Mouse (Mus musculus) neural tube, embryonic 14.5 days (tissue): ENCODE measurements around the gene Btnl2. TPM values are rescaled to one million over a fixed set of nuclear protein-coding genes. Genes with fewer than 3 reads are reported as not detected.

Experiments used
- ATAC-seq: fragments of 200-750 bp; cut with Nextera tagmentation; 2 replicates; pipeline ENCODE4 v1.8.0; 2017; ENCODE audit warnings: low read depth, mild to moderate bottlenecking, moderate TSS enrichment, moderate library complexity
- H3K27ac ChIP-seq: fragments of 300-500 bp; sonication (generic); 2 replicates; pipeline ENCODE4 v1.5.1; 2014; ENCODE audit warnings: low read depth, mild to moderate bottlenecking, control low read depth, low read length, moderate library complexity, mixed read lengths
- H3K27me3 ChIP-seq: fragments of 300-500 bp; sonication (generic); 2 replicates; pipeline ENCODE4 v1.6.1; 2014; ENCODE audit warnings: low read length; ENCODE audit not compliant: control insufficient read depth, insufficient read depth
- H3K36me3 ChIP-seq: fragments of 300-500 bp; sonication (generic); 2 replicates; pipeline ENCODE4 v1.6.1; 2014; ENCODE audit warnings: low read length, mixed read lengths; ENCODE audit not compliant: control insufficient read depth, insufficient read depth
- H3K4me1 ChIP-seq: fragments of 300-500 bp; sonication (generic); 2 replicates; pipeline ENCODE4 v1.6.1; 2014; ENCODE audit warnings: low read length; ENCODE audit not compliant: control insufficient read depth, insufficient read depth
- H3K4me2 ChIP-seq: fragments of 300-500 bp; sonication (generic); 2 replicates; pipeline ENCODE4 v1.6.1; 2014; ENCODE audit warnings: mild to moderate bottlenecking, low read depth, low read length, control low read depth
- H3K4me3 ChIP-seq: fragments of 300-500 bp; sonication (generic); 2 replicates; pipeline ENCODE4 v1.5.1; 2014; ENCODE audit warnings: low read depth, low read length, control low read depth, mixed read lengths
- H3K9ac ChIP-seq: fragments of 300-500 bp; sonication (generic); replicated peaks from 2 replicates; pipeline ENCODE4 v1.6.1; 2014; ENCODE audit warnings: low read depth, mild to moderate bottlenecking, control low read depth, low read length, mixed read lengths
- H3K9me3 ChIP-seq: fragments of 300-500 bp; sonication (generic); 2 replicates; pipeline ENCODE4 v1.6.1; 2016; ENCODE audit warnings: low read length; ENCODE audit not compliant: control insufficient read depth
- whole genome bisulfite sequencing: fragments of 180-500 bp; shearing (Covaris S2); extraction: QIAGEN DNeasy Blood & Tissue Kit; methylation state at CpG from one replicate; pipeline ENCODE4 v1.1.7; 2014; 5-methylcytosine and 5-hydroxymethylcytosine counted together
- polyA plus RNA-seq: library from polyadenylated mRNA; unstranded; fragments of >200 nt; fragmentation: Nextera tagmentation; extraction: Ambion mirVana; gene quantifications from 2 replicates; pipeline ENCODE4 v1.2.1, GENCODE M21; 2014

Btnl2 gene
- polyA plus RNA-seq, 1 experiment from 2014 or later, result not detected

- Histone ChIP-seq H3K27me3 (no peaks in the 10 kb centered on the region), H3K4me3 (no peak overlapping the region), H3K36me3 (no peaks in the 10 kb centered on the region), H3K4me1 (no peaks in the 10 kb centered on the region), H3K9me3 (no peaks in the 10 kb centered on the region), H3K27ac (no peak overlapping the region), H3K4me2 (no peak overlapping the region), H3K9ac (no peak overlapping the region)
- no peak for ATAC-seq
- 71% methylated on average over 3 of the region's 3 CpGs for WGBS
Observed at GRCm38 (mm10) chr17:34384699-34385098, 30.1 kb downstream of the Btnl2 start.

GRCm38 (mm10) chr17:34386656-34387055 is 32.0 kb downstream of the Btnl2 start:
- H3K27ac ChIP-seq, result no peak overlapping the region
- H3K4me2 ChIP-seq, result no peak overlapping the region
- 78% methylated on average over 2 of the region's 2 CpGs for whole genome bisulfite sequencing
- no peak overlapping the region for H3K4me3 ChIP-seq
- no peak for ATAC-seq
- H3K4me1 ChIP-seq, result no peaks in the 10 kb centered on the region
- H3K9me3 ChIP-seq, result no peaks in the 10 kb centered on the region
- no peak overlapping the region for H3K9ac ChIP-seq
- no peaks in the 10 kb centered on the region for H3K36me3 ChIP-seq
- H3K27me3 ChIP-seq, result no peaks in the 10 kb centered on the region

GRCm38 (mm10) chr17:34388513-34388912 is 33.9 kb downstream of the Btnl2 start:
- Histone ChIP-seq H3K4me3 (no peak overlapping the region), H3K4me2 (no peak overlapping the region), H3K27ac (no peak overlapping the region), H3K4me1 (no peaks in the 10 kb centered on the region), H3K9ac (no peak overlapping the region), H3K36me3 (no peaks in the 10 kb centered on the region), H3K27me3 (no peaks in the 10 kb centered on the region), H3K9me3 (no peaks in the 10 kb centered on the region)
- ATAC-seq, result no peak
- WGBS, result 36% methylated on average over 4 of the region's 4 CpGs

- H3K4me2 ChIP-seq, result no peak overlapping the region
- WGBS, result 78% methylated on average over 7 of the region's 7 CpGs
- no peak for ATAC-seq
Observed at GRCm38 (mm10) chr17:34391507-34391906, 36.9 kb downstream of the Btnl2 start.

GRCm38 (mm10) chr17:34392321-34392720 is 37.7 kb downstream of the Btnl2 start:
- WGBS, result 3% methylated on average over 24 of the region's 24 CpGs
- H3K27me3 ChIP-seq, result no peaks in the 10 kb centered on the region

More at GRCm38 (mm10) chr17:34391507-34391906, 36.9 kb downstream of the Btnl2 start:
- Histone ChIP-seq H3K27me3 (no peaks in the 10 kb centered on the region), H3K36me3 (no peaks in the 10 kb centered on the region), H3K9ac (no peak overlapping the region), H3K4me1 (no peaks in the 10 kb centered on the region), H3K27ac (no peak overlapping the region), H3K4me3 (no peak overlapping the region), H3K9me3 (no peaks in the 10 kb centered on the region)

GRCm38 (mm10) chr17:34397357-34397756 is 42.7 kb downstream of the Btnl2 start:
- H3K9me3 ChIP-seq, result no peaks in the 10 kb centered on the region
- ATAC-seq, result no peak

More at GRCm38 (mm10) chr17:34392321-34392720, 37.7 kb downstream of the Btnl2 start:
- peak; percentile 72; the same call in 1 of the 2 replicates for ATAC-seq
- Histone ChIP-seq H3K4me1 (no peaks in the 10 kb centered on the region), H3K4me3 (peak overlapping the region; percentile 23), H3K36me3 (no peaks in the 10 kb centered on the region), H3K9me3 (no peaks in the 10 kb centered on the region), H3K4me2 (peak overlapping the region; percentile 51), H3K9ac (no peak overlapping the region), H3K27ac (no peak overlapping the region)

GRCm38 (mm10) chr17:34398058-34398710 is 43.6 kb downstream of the Btnl2 start:
- Histone ChIP-seq H3K4me2 (peak overlapping the region; percentile 56; the same call in 1 of the 2 replicates), H3K9ac (0 out of 2 replicates have a peak overlapping the region, but pooled peaks have one; percentile 34), H3K27me3 (no peaks in the 10 kb centered on the region), H3K4me3 (peak overlapping the region; percentile 60), H3K27ac (peak overlapping the region; percentile 99), H3K4me1 (no peaks in the 10 kb centered on the region), H3K36me3 (no peaks in the 10 kb centered on the region), H3K9me3 (no peaks in the 10 kb centered on the region)
- WGBS, result 17% methylated on average over 9 of the region's 9 CpGs
- ATAC-seq, result peak; percentile 88

More at GRCm38 (mm10) chr17:34397357-34397756, 42.7 kb downstream of the Btnl2 start:
- Histone ChIP-seq H3K36me3 (no peaks in the 10 kb centered on the region), H3K4me3 (no peak overlapping the region), H3K9ac (no peak overlapping the region), H3K27ac (no peak overlapping the region), H3K27me3 (no peaks in the 10 kb centered on the region), H3K4me2 (no peak overlapping the region), H3K4me1 (no peaks in the 10 kb centered on the region)
- 73% methylated on average over 5 of the region's 5 CpGs for WGBS

GRCm38 (mm10) chr17:34398711-34399393 is 44.2 kb downstream of the Btnl2 start, which contains the start of gene BC051142:
BC051142 (plus strand) TSS chr17:34398820.
- Histone ChIP-seq H3K4me1 (no peaks in the 10 kb centered on the region), H3K27ac (peak within 1 kb of the TSS; percentile 99), H3K27me3 (no peaks in the 10 kb centered on the region), H3K4me3 (peak within 1 kb of the TSS; percentile 60), H3K4me2 (peak within 1 kb of the TSS; percentile 56), H3K9ac (peak within 1 kb of the TSS; percentile 82), H3K36me3 (no peaks in the 10 kb centered on the region), H3K9me3 (no peaks in the 10 kb centered on the region)
- WGBS, result 2% methylated on average over 34 of the region's 34 CpGs
- peak; percentile 98 for ATAC-seq

GRCm38 (mm10) chr17:34399394-34399715 is 44.7 kb downstream of the Btnl2 start:
- Histone ChIP-seq H3K4me1 (no peaks in the 10 kb centered on the region), H3K36me3 (no peaks in the 10 kb centered on the region), H3K4me2 (peak overlapping the region; percentile 56; the same call in 1 of the 2 replicates), H3K27me3 (no peaks in the 10 kb centered on the region), H3K27ac (peak overlapping the region; percentile 99), H3K4me3 (peak overlapping the region; percentile 60), H3K9me3 (no peaks in the 10 kb centered on the region), H3K9ac (peak overlapping the region; percentile 82; the same call in 1 of the 2 replicates)
- 43% methylated on average over 4 of the region's 4 CpGs for WGBS
- no peak for ATAC-seq
